Mouse (Mus musculus): ENCODE measurements around the gene Lce1k. TPM values are rescaled to one million over a fixed set of nuclear protein-coding genes. Genes with fewer than 3 reads are reported as not detected.
"Not testable (repeated sequence)": the region's sequence is repeated elsewhere in the genome, so short reads cannot be mapped to it uniquely, and the experiment has no call there.

The Lce1k gene
- not detected for total RNA-seq (2021)

GRCm38 (mm10) chr3:92807791-92808190, at the start of gene Lce1k:
Gene Lce1k, minus strand, starts transcription at chr3:92807891.
- no peak for DNase-seq

GRCm38 (mm10) chr3:92851186-92851585, 43.5 kb upstream of the Lce1k start, which contains the start of gene Lce1l:
Gene Lce1l, minus strand, starts transcription at chr3:92851286.
- no peak for DNase-seq

GRCm38 (mm10) chr3:92827108-92827507, 19.4 kb upstream of the Lce1k start, which contains the start of gene Kprp:
Gene Kprp, minus strand, starts transcription at chr3:92827247.
- no peak for DNase-seq

- DNase-seq: no peak
Observed at GRCm38 (mm10) chr3:92825808-92826207, 18.1 kb upstream of the Lce1k start.

- not testable (repeated sequence) for DNase-seq
Observed at GRCm38 (mm10) chr3:92816036-92816435, 8.3 kb upstream of the Lce1k start.

GRCm38 (mm10) chr3:92815581-92815980, 7.9 kb upstream of the Lce1k start:
- no peak for DNase-seq

GRCm38 (mm10) chr3:92790414-92790813, 17.3 kb downstream of the Lce1k start, which contains the start of gene Lce1j:
Gene Lce1j, minus strand, starts transcription at chr3:92790514.
- no peak for DNase-seq

- DNase-seq: no peak
Observed at GRCm38 (mm10) chr3:92778799-92779198, 28.9 kb downstream of the Lce1k start, which contains the start of gene Lce1i. Gene Lce1i, minus strand, starts transcription at chr3:92778899.

GRCm38 (mm10) chr3:92771573-92771972, 36.1 kb downstream of the Lce1k start:
- DNase-seq: no peak

GRCm38 (mm10) chr3:92764965-92765364, 42.7 kb downstream of the Lce1k start, which contains the start of gene Lce1h:
Gene Lce1h, minus strand, starts transcription at chr3:92765065.
- no peak for DNase-seq

Other genes starting within 250 kb of the Lce1k start
- not detected for gene Ivl, start 234.2 kb downstream of the Lce1k start, total RNA-seq (2021)
- not detected for gene Smcp, start 218.9 kb downstream of the Lce1k start, total RNA-seq (2021)
- not detected for gene 2210017I01Rik, start 200.4 kb downstream of the Lce1k start, total RNA-seq (2021)
- gene Lce6a, start 186.2 kb downstream of the Lce1k start, total RNA-seq (2021): not detected
- gene Lce1a1, start 159.6 kb downstream of the Lce1k start, total RNA-seq (2021): not detected
- gene Lce1b, start 151.0 kb downstream of the Lce1k start, total RNA-seq (2021): not detected
- not detected for gene Lce1a2, start 137.6 kb downstream of the Lce1k start, total RNA-seq (2021)
- not detected for gene Lce1c, start 128.6 kb downstream of the Lce1k start, total RNA-seq (2021)
- not detected for gene Lce1d, start 120.7 kb downstream of the Lce1k start, total RNA-seq (2021)
- gene Lce1e, start 98.8 kb downstream of the Lce1k start, total RNA-seq (2021): not detected
- not detected for gene Lce1f, start 87.5 kb downstream of the Lce1k start, total RNA-seq (2021)
- not detected for gene Gm38119, start 68.8 kb downstream of the Lce1k start, total RNA-seq (2021)
- not detected for gene Lce1g, start 55.6 kb downstream of the Lce1k start, total RNA-seq (2021)
- gene Lce1h, start 42.8 kb downstream of the Lce1k start, total RNA-seq (2021): not detected
- gene Lce1i, start 29.0 kb downstream of the Lce1k start, total RNA-seq (2021): not detected
- not detected for gene Lce1j, start 17.4 kb downstream of the Lce1k start, total RNA-seq (2021)
- gene Kprp, start 19.4 kb upstream of the Lce1k start, total RNA-seq (2021): not detected
- not detected for gene Lce1l, start 43.4 kb upstream of the Lce1k start, total RNA-seq (2021)
- not detected for gene 2310050C09Rik, start 62.3 kb upstream of the Lce1k start, total RNA-seq (2021)
- gene Lce3a, start 118.3 kb upstream of the Lce1k start, total RNA-seq (2021): not detected
- gene Lce3b, start 125.1 kb upstream of the Lce1k start, total RNA-seq (2021): not detected
- gene Lce3c, start 136.6 kb upstream of the Lce1k start, total RNA-seq (2021): not detected
- not detected for gene Lce3d, start 149.5 kb upstream of the Lce1k start, total RNA-seq (2021)
- not detected for gene Lce3e, start 159.2 kb upstream of the Lce1k start, total RNA-seq (2021)
- not detected for gene Lce3f, start 184.3 kb upstream of the Lce1k start, total RNA-seq (2021)
- gene Crct1, start 207.8 kb upstream of the Lce1k start, total RNA-seq (2021): not detected
- gene Lce1m, start 211.2 kb upstream of the Lce1k start, total RNA-seq (2021): not detected

Data from heart, postnatal 4 days (tissue).